Mouse (Mus musculus): ENCODE results near the gene Gvin1. TPM values are rescaled to one million over a fixed set of nuclear protein-coding genes. Genes with fewer than 3 reads are reported as not detected.
"Not testable (repeated sequence)": the region's sequence is repeated elsewhere in the genome, so short reads cannot be mapped to it uniquely, and the experiment has no call there.

The Gvin1 gene
- total RNA-seq (2021): under 1 TPM; 0.10 to 0.21 TPM

DNA sequence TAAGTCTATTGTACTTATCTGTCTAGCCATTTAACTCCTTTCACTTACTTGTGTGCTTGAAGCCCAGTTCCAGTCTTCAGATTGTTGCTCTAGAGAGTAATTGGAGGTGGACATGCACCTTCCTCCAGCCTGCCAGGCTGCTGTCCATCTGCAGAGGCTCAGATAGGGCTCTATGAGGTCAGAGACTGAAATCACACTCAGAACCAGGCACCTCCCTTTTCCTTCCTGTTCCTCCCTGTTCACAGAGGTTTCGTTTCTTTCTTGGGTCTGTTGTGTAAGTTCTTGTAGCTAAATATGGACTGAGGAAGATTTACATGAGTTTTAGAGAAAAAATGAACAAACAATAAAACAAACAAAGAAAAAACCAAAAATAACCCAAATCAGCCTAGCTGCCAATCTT, at the start of gene Gvin1:
Gene Gvin1 (minus strand): TSS at position 150 of the 400 bp plus-strand sequence.
- DNase-seq (ENCODE audit: extremely low spot score in 1 of 2, low spot score in 2 of 2); intact Hi-C loops (cut with DNase I): not testable (repeated sequence)

DNA sequence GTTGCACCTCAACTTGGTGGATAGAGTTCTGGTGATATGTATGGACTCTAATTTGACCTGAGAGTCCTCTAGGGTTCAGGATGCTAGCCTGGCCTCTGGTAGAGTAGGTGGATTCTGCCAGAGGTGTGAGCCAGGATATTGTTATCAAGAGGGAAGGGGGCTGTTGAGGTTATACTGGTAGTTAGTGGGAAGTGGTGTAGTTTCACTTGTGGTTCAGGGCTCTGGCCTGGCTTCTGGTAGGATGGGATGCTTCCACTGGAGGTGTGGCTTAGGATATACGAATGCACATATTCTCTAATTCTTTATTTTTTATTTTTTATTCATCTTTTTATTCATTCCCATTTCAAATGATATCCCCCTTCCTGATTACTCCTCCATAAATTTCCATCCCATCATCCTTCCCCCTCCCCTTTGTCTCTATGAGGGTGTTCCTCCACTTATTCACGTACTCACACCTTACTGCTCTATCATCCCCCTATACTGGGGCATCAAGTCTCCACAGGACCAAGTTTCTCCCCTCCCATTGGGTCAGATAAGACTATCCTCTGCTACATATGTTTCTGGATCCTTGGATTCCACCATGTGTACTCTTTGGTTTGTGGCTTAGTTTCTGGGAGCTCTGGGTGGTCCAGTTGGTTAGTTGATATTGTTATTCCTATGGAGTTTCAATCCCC, 36.9 kb upstream of the Gvin1 start:
- intact Hi-C loops (cut with DNase I): no loop called here
- DNase-seq (ENCODE audit: extremely low spot score in 1 of 2, low spot score in 2 of 2): no peak

DNA sequence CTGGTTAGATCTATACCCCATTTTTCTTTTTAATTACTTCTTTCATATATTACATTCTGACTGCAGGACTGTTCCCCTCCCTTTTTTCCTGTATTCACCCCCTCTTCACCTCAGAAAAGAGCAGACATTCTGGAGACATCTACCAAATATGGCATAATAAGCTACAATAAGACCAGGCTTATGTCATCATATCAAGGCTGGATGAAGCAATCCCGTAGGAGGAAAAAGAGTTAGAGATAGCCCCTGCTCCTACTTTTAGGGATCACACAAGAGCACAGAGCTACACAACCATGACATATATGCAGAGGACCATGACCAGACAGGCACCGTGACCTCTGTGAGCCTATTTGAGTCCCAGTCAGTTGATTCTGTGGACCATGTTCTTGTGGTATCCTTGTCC, 33.8 kb upstream of the Gvin1 start:
- intact Hi-C loops (cut with DNase I): no loop called here
- no peak for DNase-seq (ENCODE audit: extremely low spot score in 1 of 2, low spot score in 2 of 2)

DNA sequence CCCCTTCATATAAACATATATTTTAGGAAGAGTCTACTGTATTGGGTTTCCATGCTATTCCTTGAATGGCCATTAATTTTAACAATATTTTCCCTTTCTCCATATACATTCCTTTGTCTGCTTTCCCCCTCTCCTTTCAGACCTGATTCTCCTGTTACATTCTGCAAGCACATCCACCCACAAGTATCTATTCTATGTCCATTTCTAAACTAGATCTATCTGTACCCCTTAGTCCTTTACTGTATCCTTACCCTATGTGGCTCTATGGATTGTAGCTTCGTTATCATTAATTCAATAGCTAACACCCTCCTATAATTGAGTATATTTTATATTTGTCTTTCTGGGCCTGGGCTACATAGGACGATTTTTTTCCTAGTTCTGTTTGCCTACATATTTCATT, 33.1 kb upstream of the Gvin1 start:
- no peak for DNase-seq (ENCODE audit: extremely low spot score in 1 of 2, low spot score in 2 of 2)
- intact Hi-C loops (cut with DNase I): no loop called here

DNA sequence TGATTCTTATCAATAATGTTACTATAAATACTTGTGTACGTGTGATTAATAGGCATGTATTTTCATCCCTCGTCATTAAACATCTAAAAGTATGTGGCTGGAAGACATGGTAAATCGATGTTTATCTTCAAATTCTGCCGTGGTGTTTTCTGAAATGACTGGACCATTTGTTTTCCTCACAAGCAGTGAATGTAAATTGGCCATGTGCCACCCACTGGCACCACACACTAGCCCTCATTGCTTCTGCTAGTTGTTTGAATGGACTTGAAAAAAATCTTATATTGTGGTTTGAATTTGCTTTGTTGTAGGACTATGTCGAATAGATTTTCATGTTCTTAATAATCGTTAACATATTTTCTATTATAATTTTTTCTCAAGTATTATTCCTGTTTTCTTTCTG, 30.5 kb upstream of the Gvin1 start:
- no peak for DNase-seq (ENCODE audit: extremely low spot score in 1 of 2, low spot score in 2 of 2)
- intact Hi-C loops (cut with DNase I): no loop called here

DNA sequence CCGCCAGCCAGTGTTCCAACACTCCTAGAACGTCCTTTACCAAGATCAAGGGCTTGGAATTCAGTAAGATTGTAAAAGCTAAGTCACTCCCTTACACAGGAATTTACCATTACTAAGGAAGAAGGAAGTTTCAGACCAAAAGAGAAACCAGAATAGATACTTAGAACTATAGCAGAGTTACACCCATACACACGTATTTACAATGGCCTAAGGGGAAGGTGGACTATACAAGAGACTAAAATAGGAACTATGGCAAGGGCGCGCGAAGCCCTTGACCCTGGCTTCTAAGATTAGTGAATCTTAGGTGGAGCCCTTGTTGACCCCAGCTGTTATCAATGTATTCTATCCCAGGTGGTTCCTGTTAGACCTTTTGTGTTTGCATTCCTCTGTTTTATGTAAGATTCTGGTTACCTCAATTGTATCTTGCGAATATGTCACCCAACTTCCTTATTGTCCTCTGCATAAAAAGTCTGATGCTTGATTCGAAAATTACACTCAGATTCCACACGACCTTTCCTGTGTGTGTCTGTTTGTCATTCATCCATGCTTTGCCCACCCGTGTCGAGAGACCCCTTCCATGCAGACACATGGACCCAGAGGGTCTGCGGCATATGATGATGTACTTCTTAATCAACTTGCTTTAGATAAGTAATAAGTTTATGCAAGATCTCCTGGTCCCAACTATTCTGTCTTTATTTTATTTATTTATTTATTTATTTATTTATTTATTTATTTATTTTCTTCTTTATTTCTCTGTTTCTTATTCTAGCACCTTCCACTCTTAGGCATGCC, 25.6 kb upstream of the Gvin1 start:
- DNase-seq (ENCODE audit: extremely low spot score in 1 of 2, low spot score in 2 of 2); intact Hi-C loops (cut with DNase I): not testable (repeated sequence)

DNA sequence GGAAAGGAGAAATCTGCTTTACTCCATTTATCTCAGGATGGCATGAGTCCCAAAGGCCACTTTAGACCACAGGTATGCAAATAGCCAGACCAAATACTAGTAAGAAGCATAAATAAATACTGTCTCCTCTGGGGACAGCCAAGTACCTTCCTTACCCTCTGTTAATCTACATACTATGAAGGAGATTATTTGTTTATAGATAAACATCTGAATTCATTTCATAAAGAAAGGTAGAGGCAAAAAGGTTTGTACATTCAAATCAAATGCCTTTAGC, 22.0 kb upstream of the Gvin1 start:
- intact Hi-C loops (cut with DNase I): no loop called here
- DNase-seq (ENCODE audit: extremely low spot score in 1 of 2, low spot score in 2 of 2): no peak

DNA sequence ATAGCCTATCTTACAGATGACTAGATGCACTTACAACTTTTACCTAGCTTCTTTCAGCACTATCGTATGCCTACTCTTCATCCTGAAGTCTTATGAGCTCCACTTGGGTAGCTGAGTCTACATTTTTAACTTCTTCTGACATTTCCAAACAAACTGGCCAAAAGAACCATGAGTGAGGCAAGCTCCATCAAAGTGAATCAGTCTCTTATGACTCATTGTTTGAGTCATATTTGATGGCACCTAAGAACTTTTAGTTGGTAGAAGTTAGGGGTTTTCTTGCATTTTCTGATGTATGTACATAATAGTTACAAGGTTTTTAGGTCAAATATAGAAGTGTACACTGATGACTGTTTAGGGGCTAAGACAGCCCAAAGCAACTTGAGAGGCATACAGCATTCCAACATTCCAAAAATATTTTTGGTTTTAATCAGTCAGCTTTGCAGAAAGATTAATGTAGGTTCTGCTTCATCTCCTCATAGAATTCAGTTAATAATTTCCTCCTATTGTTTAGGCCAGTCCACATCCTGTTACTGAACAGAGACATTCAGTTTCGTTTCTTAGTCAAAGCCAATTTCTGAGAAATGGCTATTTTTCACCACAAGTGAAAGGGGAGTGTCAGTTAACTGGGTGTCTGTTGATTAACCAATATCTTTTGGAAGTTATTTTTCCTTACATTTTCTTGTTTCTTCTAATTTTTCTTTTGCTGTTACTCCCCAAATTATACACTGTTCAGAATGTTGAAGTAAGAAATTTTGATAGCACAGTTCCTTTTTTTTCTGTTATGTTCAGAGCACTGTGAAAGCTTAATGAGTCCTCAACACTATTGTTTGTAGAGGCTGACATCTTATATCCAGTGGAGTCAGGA, 21.4 kb upstream of the Gvin1 start:
- no peak for DNase-seq (ENCODE audit: extremely low spot score in 1 of 2, low spot score in 2 of 2)
- intact Hi-C loops (cut with DNase I): no loop called here

- intact Hi-C loops (cut with DNase I): no loop called here
These were observed 20.5 kb upstream of the Gvin1 start for GRCm38 (mm10) chr7:106235596-106235995.

GRCm38 (mm10) chr7:106215910-106216309, 784 bp upstream of the Gvin1 start:
- DNase-seq (ENCODE audit: extremely low spot score in 1 of 2, low spot score in 2 of 2); intact Hi-C loops (cut with DNase I): not testable (repeated sequence)

More at GRCm38 (mm10) chr7:106235596-106235995, 20.5 kb upstream of the Gvin1 start:
- DNase-seq (ENCODE audit: extremely low spot score in 1 of 2, low spot score in 2 of 2): no peak

- DNase-seq (ENCODE audit: extremely low spot score in 1 of 2, low spot score in 2 of 2); intact Hi-C loops (cut with DNase I): not testable (repeated sequence)
These were observed 1.4 kb downstream of the Gvin1 start for GRCm38 (mm10) chr7:106213770-106214169.

GRCm38 (mm10) chr7:106206630-106207029, 8.5 kb downstream of the Gvin1 start:
- intact Hi-C loops (cut with DNase I); DNase-seq (ENCODE audit: extremely low spot score in 1 of 2, low spot score in 2 of 2): not testable (repeated sequence)

- intact Hi-C loops (cut with DNase I); DNase-seq (ENCODE audit: extremely low spot score in 1 of 2, low spot score in 2 of 2): not testable (repeated sequence)
These were observed 38.1 kb downstream of the Gvin1 start for GRCm38 (mm10) chr7:106177065-106177464.

DNA sequence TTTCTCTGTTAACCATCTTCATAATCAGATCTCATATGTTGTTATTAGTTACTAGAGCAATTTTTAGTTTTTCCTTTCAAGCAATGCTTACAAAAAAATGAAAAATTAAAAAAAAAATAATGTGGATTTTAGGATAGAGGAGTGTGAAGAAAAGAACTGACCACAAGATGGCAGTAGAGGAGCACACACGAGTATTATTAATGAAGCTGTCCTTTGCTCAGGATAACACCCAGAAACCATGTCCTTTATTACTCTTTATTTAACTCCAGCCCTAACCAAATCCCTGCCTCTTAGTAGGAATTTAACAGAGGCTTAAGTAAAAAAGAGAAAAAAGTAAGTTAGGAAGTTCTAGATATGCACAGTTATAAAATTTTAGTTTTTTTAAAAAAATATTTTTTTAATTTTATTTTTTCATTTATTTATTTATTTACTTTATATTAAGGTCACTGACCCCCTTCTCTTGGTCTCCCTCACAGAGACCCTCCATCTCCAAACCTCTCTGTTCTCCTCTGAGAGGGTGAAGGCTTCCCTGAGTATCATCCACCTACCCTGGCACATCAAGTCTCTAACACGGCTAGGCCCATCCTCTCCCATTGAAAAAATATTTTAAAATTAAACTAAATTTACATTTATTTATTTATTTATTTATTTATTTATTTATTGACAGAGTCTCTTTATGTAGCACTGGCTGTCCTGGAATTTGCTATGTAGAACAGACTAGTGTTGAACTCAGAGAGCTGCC, 69.9 kb downstream of the Gvin1 start:
- intact Hi-C loops (cut with DNase I): not testable (repeated sequence)
- DNase-seq (ENCODE audit: extremely low spot score in 1 of 2, low spot score in 2 of 2): peak in 1 of 2 experiments; percentile 0

- intact Hi-C loops (cut with DNase I); DNase-seq (ENCODE audit: extremely low spot score in 1 of 2, low spot score in 2 of 2): not testable (repeated sequence)
These were observed 73.8 kb downstream of the Gvin1 start for GRCm38 (mm10) chr7:106141128-106141895.

DNA sequence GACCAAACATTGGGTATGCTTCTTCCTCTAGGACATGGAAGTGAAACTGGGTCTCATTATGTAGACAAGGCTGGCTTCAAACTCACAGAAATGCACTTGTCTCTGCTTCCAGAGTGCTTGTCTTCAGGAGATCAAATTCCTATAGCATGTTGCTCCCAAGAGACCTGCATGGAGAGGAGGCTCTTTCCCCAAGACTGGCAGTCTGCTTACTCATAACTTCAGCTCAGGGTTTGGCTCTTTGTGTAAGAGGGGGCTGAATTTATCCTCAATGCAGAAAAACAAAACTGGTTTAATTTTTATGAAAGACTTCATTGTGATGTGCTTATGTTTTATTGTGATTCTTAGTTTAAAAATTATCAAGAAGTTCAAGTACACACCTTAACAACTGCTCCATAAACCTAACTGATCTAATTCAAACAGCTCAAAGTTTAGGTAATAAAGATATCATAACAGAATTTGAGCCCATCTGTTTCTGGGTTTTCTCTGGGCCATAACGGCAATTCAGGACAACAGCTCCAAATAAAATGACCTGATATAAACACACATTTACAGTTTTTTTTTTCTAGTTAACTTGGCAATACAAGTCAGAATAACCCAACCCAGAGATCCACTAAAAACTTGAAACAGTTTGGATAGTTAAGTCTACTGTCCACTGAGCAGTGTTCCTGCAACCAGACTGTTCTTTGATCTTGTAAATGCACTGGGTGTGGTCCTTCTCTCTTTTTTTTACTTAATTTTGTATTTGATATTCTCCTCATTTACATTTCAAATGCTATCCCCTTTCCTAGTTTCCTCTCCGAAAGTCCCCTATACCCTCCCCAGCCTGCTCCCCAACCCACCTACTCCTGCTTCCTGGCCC, 97.8 kb downstream of the Gvin1 start:
- intact Hi-C loops (cut with DNase I): not testable (repeated sequence)

More for the DNA sequence above, 97.8 kb downstream of the Gvin1 start:
- not testable (repeated sequence) for DNase-seq (ENCODE audit: extremely low spot score in 1 of 2, low spot score in 2 of 2)

All from left cerebral cortex, postnatal 10 days (tissue).